Mouse (Mus musculus) adrenal gland, adult 2 months (tissue): Measurements from ENCODE around the gene Tubg2. TPM values are rescaled to one million over a fixed set of nuclear protein-coding genes. Genes with fewer than 3 reads are reported as not detected.

ENCODE experiments used
- DNase-seq: peaks from one replicate; pipeline ENCODE4 v3.0.0; 2021
- microRNA-seq, 2 experiments: library from miRNA; unstranded; fragments of <30 nt; microRNA quantifications; one replicate each; pipeline ENCODE4 v1.2.0; 2021
- polyA plus RNA-seq: library from polyadenylated mRNA; depleted of rRNA; stranded (reverse); fragments of >200 nt; gene quantifications from 2 replicates; pipeline ENCODE4 v1.2.3, GENCODE M21; 2012; rRNA removed
- total RNA-seq, 2 experiments: library from RNA; stranded (reverse); gene quantifications; 2 replicates each; pipeline ENCODE4 v1.2.3; 2021

Gene Tubg2
- total and polyA plus RNA-seq, 3 experiments, result 5.5 to 7.5 (median 6.2) TPM

GRCm38 (mm10) chr11:101193076-101193475, 37.4 kb downstream of the Tubg2 start:
- DNase-seq, result no peak

GRCm38 (mm10) chr11:101194137-101194536, 38.4 kb downstream of the Tubg2 start:
- DNase-seq, result no peak

- no peak for DNase-seq
Observed at GRCm38 (mm10) chr11:101194643-101195042, 38.9 kb downstream of the Tubg2 start.

- no peak for DNase-seq
Observed at GRCm38 (mm10) chr11:101195101-101195500, 39.4 kb downstream of the Tubg2 start.

- no peak for DNase-seq
Observed at GRCm38 (mm10) chr11:101195571-101195970, 39.9 kb downstream of the Tubg2 start.

GRCm38 (mm10) chr11:101196175-101196574, 40.5 kb downstream of the Tubg2 start:
- DNase-seq, result no peak

GRCm38 (mm10) chr11:101199555-101199954, 43.8 kb downstream of the Tubg2 start:
- DNase-seq, result no peak

GRCm38 (mm10) chr11:101200986-101201385, 45.3 kb downstream of the Tubg2 start:
- DNase-seq, result peak; percentile 31

Small RNA genes lying within 50 kb of the gene (microRNA-seq; reads per million reads assigned to microRNA genes)
- 0 reads per million in 2 experiments for gene Gm27626

Other genes starting within 250 kb of the Tubg2 start
- gene Stat3, start 216.4 kb upstream of the Tubg2 start, total RNA-seq, result 10 to 100 TPM; 76.6 to 79.4 TPM
- 45.4 and 54.9 TPM in 2 replicates for gene Stat3, start 216.4 kb upstream of the Tubg2 start, polyA plus RNA-seq
- 100 to 1,000 TPM; 236 to 425 TPM for gene Cavin1, start 185.0 kb upstream of the Tubg2 start, total RNA-seq
- gene Cavin1, start 185.0 kb upstream of the Tubg2 start, polyA plus RNA-seq, result 193 and 219 TPM in 2 replicates
- 100 to 1,000 TPM; 116 to 159 TPM for gene Atp6v0a1, start 146.5 kb upstream of the Tubg2 start, total RNA-seq
- gene Atp6v0a1, start 146.5 kb upstream of the Tubg2 start, polyA plus RNA-seq, result 77.9 and 98.0 TPM in 2 replicates
- 10 to 100 TPM; 38.0 to 42.5 TPM for gene Naglu, start 85.9 kb upstream of the Tubg2 start, total RNA-seq
- gene Naglu, start 85.9 kb upstream of the Tubg2 start, polyA plus RNA-seq, result 102 and 120 TPM in 2 replicates
- 1 to 10 TPM; 1.1 to 2.5 TPM for gene Hsd17b1, start 77.5 kb upstream of the Tubg2 start, total RNA-seq
- 2.1 and 2.3 TPM in 2 replicates for gene Hsd17b1, start 77.5 kb upstream of the Tubg2 start, polyA plus RNA-seq
- 10 to 100 TPM; 86.9 to 90.5 TPM for gene Coasy, start 73.3 kb upstream of the Tubg2 start, total RNA-seq
- gene Coasy, start 73.3 kb upstream of the Tubg2 start, polyA plus RNA-seq, result 178 and 187 TPM in 2 replicates
- 10 to 100 TPM; 57.8 to 72.3 TPM for gene Mlx, start 68.6 kb upstream of the Tubg2 start, total RNA-seq
- 36.3 and 42.4 TPM in 2 replicates for gene Mlx, start 68.6 kb upstream of the Tubg2 start, polyA plus RNA-seq
- 1 to 10 TPM; 3.6 to 5.9 TPM for gene Psmc3ip, start 60.5 kb upstream of the Tubg2 start, total RNA-seq
- 0.38 and 0.71 TPM in 2 replicates for gene Psmc3ip, start 60.5 kb upstream of the Tubg2 start, polyA plus RNA-seq
- gene Retreg3, start 36.0 kb upstream of the Tubg2 start, total RNA-seq, result 10 to 100 TPM; 50.7 to 50.9 TPM
- 41.7 and 46.9 TPM in 2 replicates for gene Retreg3, start 36.0 kb upstream of the Tubg2 start, polyA plus RNA-seq
- 10 to 100 TPM; 42.9 to 43.0 TPM for gene Tubg1, start 36.0 kb upstream of the Tubg2 start, total RNA-seq
- 15.2 and 42.7 TPM in 2 replicates for gene Tubg1, start 36.0 kb upstream of the Tubg2 start, polyA plus RNA-seq
- gene Cntnap1, start 14.6 kb downstream of the Tubg2 start, total RNA-seq, result 1 to 10 TPM; 6.8 TPM
- 9.3 and 9.4 TPM in 2 replicates for gene Cntnap1, start 14.6 kb downstream of the Tubg2 start, polyA plus RNA-seq
- 10 to 100 TPM; 19.4 to 39.7 TPM for gene Plekhh3, start 15.4 kb downstream of the Tubg2 start, total RNA-seq
- 112 and 122 TPM in 2 replicates for gene Plekhh3, start 15.4 kb downstream of the Tubg2 start, polyA plus RNA-seq
- under 1 TPM; 0.26 to 0.83 TPM for gene Ccr10, start 19.5 kb downstream of the Tubg2 start, total RNA-seq
- 0.84 and 1.6 TPM in 2 replicates for gene Ccr10, start 19.5 kb downstream of the Tubg2 start, polyA plus RNA-seq
- gene Ezh1, start 70.6 kb downstream of the Tubg2 start, total RNA-seq, result 10 to 100 TPM; 31.3 to 35.0 TPM
- gene Ezh1, start 70.6 kb downstream of the Tubg2 start, polyA plus RNA-seq, result 17.1 and 20.1 TPM in 2 replicates
- 10 to 100 TPM; 46.5 to 46.9 TPM for gene Ramp2, start 90.1 kb downstream of the Tubg2 start, total RNA-seq
- gene Ramp2, start 90.1 kb downstream of the Tubg2 start, polyA plus RNA-seq, result 109 and 114 TPM in 2 replicates
- gene Vps25, start 97.8 kb downstream of the Tubg2 start, total RNA-seq, result 100 to 1,000 TPM; 102 to 116 TPM
- 186 and 204 TPM in 2 replicates for gene Vps25, start 97.8 kb downstream of the Tubg2 start, polyA plus RNA-seq
- gene Wnk4, start 104.7 kb downstream of the Tubg2 start, total RNA-seq, result 1 to 10 TPM; 2.1 to 3.7 TPM
- 0.62 and 0.94 TPM in 2 replicates for gene Wnk4, start 104.7 kb downstream of the Tubg2 start, polyA plus RNA-seq
- gene Cntd1, start 123.1 kb downstream of the Tubg2 start, total RNA-seq, result under 1 TPM; 0.32 to 0.38 TPM
- gene Cntd1, start 123.1 kb downstream of the Tubg2 start, polyA plus RNA-seq, result 0.06 and 0.11 TPM in 2 replicates
- 10 to 100 TPM; 68.3 to 84.3 TPM for gene Coa3, start 123.2 kb downstream of the Tubg2 start, total RNA-seq
- gene Coa3, start 123.2 kb downstream of the Tubg2 start, polyA plus RNA-seq, result 380 and 465 TPM in 2 replicates
- gene Becn1, start 146.4 kb downstream of the Tubg2 start, total RNA-seq, result 100 to 1,000 TPM; 107 to 160 TPM
- gene Becn1, start 146.4 kb downstream of the Tubg2 start, polyA plus RNA-seq, result 81.6 and 126 TPM in 2 replicates
- gene Psme3, start 160.3 kb downstream of the Tubg2 start, total RNA-seq, result 100 to 1,000 TPM; 129 to 161 TPM
- 31.7 and 45.2 TPM in 2 replicates for gene Psme3, start 160.3 kb downstream of the Tubg2 start, polyA plus RNA-seq
- 1 to 10 TPM; 4.9 to 5.5 TPM for gene Aoc2, start 169.2 kb downstream of the Tubg2 start, total RNA-seq
- gene Aoc2, start 169.2 kb downstream of the Tubg2 start, polyA plus RNA-seq, result 6.3 and 7.7 TPM in 2 replicates
- 10 to 100 TPM; 48.4 to 76.6 TPM for gene Aoc3, start 174.7 kb downstream of the Tubg2 start, total RNA-seq
- 69.3 and 101 TPM in 2 replicates for gene Aoc3, start 174.7 kb downstream of the Tubg2 start, polyA plus RNA-seq
- gene G6pc, start 211.7 kb downstream of the Tubg2 start, total RNA-seq, result 10 to 100 TPM in 1 of 2 experiments, 1 to 10 TPM in 1; 1.8 to 24.0 TPM
- 0.13 and 0.26 TPM in 2 replicates for gene G6pc, start 211.7 kb downstream of the Tubg2 start, polyA plus RNA-seq